In the genomic region with DNA sequence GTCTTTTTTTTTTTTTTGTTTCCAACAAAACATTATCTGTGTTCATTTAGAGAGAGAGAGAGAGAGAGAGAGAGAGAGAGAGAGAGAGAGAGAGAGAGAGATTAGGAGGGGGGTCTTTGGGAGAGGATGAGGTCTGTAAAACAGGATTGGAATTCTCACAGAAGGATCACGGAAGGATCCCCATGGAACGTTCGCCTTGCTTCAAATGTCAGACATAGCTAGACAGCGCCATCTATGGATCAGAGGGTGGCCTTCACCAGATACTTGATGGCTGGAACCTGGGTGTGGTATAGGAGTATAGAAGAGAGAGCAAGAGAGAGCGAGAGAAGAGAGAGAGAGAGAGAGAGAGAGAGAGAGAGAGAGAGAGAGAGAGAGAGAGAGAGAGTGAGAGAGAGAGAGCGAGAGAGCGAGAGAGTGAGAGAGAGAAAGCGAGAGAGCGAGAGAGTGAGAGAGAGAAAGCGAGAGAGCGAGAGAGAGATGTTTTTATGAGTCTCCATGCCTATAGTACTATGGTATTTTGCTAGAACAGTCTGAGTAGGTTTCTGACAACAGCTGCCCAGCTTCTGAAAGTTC, we compare ENCODE assay signal across 7 mouse cellular contexts. TPM values are rescaled to one million over a fixed set of nuclear protein-coding genes. Genes with fewer than 3 reads are reported as not detected.
DNase-seq lines count a peak whose midpoint lies in the region; ATAC-seq and TF ChIP-seq lines count a peak whose summit lies in the region.

No protein-coding gene starts in this region.

- ATAC-seq in lung, embryonic 16.5 days (ENCODE audit: low read depth), result peak; percentile 86; the same call in 1 of the 2 replicates

- DNase-seq in ZHBTc4 (ENCODE audit: low read depth, low spot score), result peak; percentile 70
- peak; percentile 94 for DNase-seq in embryo, embryonic 10.5 days (ENCODE audit: low spot score)
- DNase-seq in heart, postnatal 10 days, result peak; percentile 68 to 82
- peak; percentile 44 to 80 for DNase-seq in layer of hippocampus, adult 18-20 months (ENCODE audit: low spot score in 2 of 2)
- DNase-seq in retina, embryonic 14.5 days (ENCODE audit: low spot score), result peak; percentile 93

- H3K9ac ChIP-seq in lung, embryonic 16.5 days (ENCODE audit: low read length), result no peak overlapping the region

- peaks cover 16% of the 10 kb centered on the region; the same call in 1 of the 2 replicates for H3K4me1 ChIP-seq in E14TG2a.4 (replicated peaks; ENCODE audit: low read depth, low read length)
- H3K4me1 ChIP-seq in lung, embryonic 16.5 days (replicated peaks; ENCODE audit: control insufficient read depth, insufficient read depth, low read length), result no peaks in the 10 kb centered on the region

- peaks cover 8% of the 10 kb centered on the region; the same call in 1 of the 2 replicates for H3K27me3 ChIP-seq in E14TG2a.4 (ENCODE audit: insufficient read depth, low read length)
- no peaks in the 10 kb centered on the region for H3K27me3 ChIP-seq in lung, embryonic 16.5 days (ENCODE audit: control insufficient read depth, insufficient read depth, low read depth, low read length)

- no peaks in the 10 kb centered on the region for H3K36me3 ChIP-seq in E14TG2a.4 (ENCODE audit: insufficient read depth, low read length)
- no peaks in the 10 kb centered on the region for H3K36me3 ChIP-seq in lung, embryonic 16.5 days (ENCODE audit: control insufficient read depth, insufficient read depth, low read length)

- no peak overlapping the region for H3K27ac ChIP-seq in lung, embryonic 16.5 days (ENCODE audit: low read length)

- H3K4me2 ChIP-seq in lung, embryonic 16.5 days (ENCODE audit: low read depth, low read length), result no peak overlapping the region

- WGBS in lung, embryonic 16.5 days, result 23% methylated on average over 11 of the region's 11 CpGs

- intact Hi-C loops in heart, postnatal 10 days (cut with DNase I), result loop anchor here (1.0 to 5.0 kb wide), 4 partner anchors 16 to 243 kb away; no protein-coding TSS in a partner anchor

- TF ChIP-seq CTCF in E14TG2a.4 (conservative IDR thresholded peaks at IDR 0.05; ENCODE audit: low read length), result peak; percentile 37; the same call in 1 of the 2 replicates

- no peak overlapping the region for H3K4me3 ChIP-seq in E14TG2a.4 (replicated peaks; ENCODE audit: low read length)
- no peak overlapping the region for H3K4me3 ChIP-seq in lung, embryonic 16.5 days (ENCODE audit: low read length)

- H3K9me3 ChIP-seq in E14TG2a.4 (ENCODE audit: low read length), result no peaks in the 10 kb centered on the region
- H3K9me3 ChIP-seq in lung, embryonic 16.5 days (ENCODE audit: control insufficient read depth, low read length), result no peaks in the 10 kb centered on the region

RNA-seq across cellular contexts. Expression of a gene that starts 6.3 kb away (rescaled TPM):
- total RNA-seq in heart, postnatal 10 days (2021), result not detected
- total RNA-seq in layer of hippocampus, adult 18-20 months (2021), result not detected
- 0.14 TPM in 1 of 2 replicates, not detected in the other for polyA plus RNA-seq in lung, embryonic 16.5 days (2015; fragmentation: Nextera tagmentation; extraction: Ambion mirVana)

RNA-seq across cellular contexts. Expression of a gene that starts 11.4 kb away (rescaled TPM):
- not detected for total RNA-seq in heart, postnatal 10 days (2021)
- 1 to 10 TPM in 1 of 2 experiments, under 1 TPM in 1; 0.84 to 1.2 TPM for total RNA-seq in layer of hippocampus, adult 18-20 months (2021)
- not detected in 2 replicates for polyA plus RNA-seq in lung, embryonic 16.5 days (2015; fragmentation: Nextera tagmentation; extraction: Ambion mirVana)

RNA-seq across cellular contexts. Expression of a gene that starts 18.5 kb away (rescaled TPM):
- under 1 TPM; 0.26 to 0.50 TPM for total RNA-seq in heart, postnatal 10 days (2021)
- 1 to 10 TPM in 1 of 2 experiments, under 1 TPM in 1; 0.32 to 1.1 TPM for total RNA-seq in layer of hippocampus, adult 18-20 months (2021)
- 14.2 and 96.7 TPM in 2 replicates for polyA plus RNA-seq in lung, embryonic 16.5 days (2015; fragmentation: Nextera tagmentation; extraction: Ambion mirVana)

RNA-seq across cellular contexts. Expression of a gene that starts 21.6 kb away (rescaled TPM):
- total RNA-seq in heart, postnatal 10 days (2021), result not detected
- not detected for total RNA-seq in layer of hippocampus, adult 18-20 months (2021)
- polyA plus RNA-seq in lung, embryonic 16.5 days (2015; fragmentation: Nextera tagmentation; extraction: Ambion mirVana), result not detected in 2 replicates

RNA-seq across cellular contexts. Expression of a gene that starts 26.0 kb away (rescaled TPM):
- 10 to 100 TPM; 22.1 to 22.8 TPM for total RNA-seq in heart, postnatal 10 days (2021)
- total RNA-seq in layer of hippocampus, adult 18-20 months (2021), result 10 to 100 TPM; 35.8 to 39.5 TPM
- polyA plus RNA-seq in lung, embryonic 16.5 days (2015; fragmentation: Nextera tagmentation; extraction: Ambion mirVana), result 44.8 and 46.6 TPM in 2 replicates
